Mouse (Mus musculus) c-Kit-positive CD71-negative TER-119-negative erythroid progenitor cells, embryonic 14.5 days (primary cell): ENCODE data around the gene Sost.
"Not testable (repeated sequence)": the region's sequence is repeated elsewhere in the genome, so short reads cannot be mapped to it uniquely, and the experiment has no call there.

ENCODE experiments used
- DNase-seq: peaks from one replicate; pipeline ENCODE4 v3.0.0-alpha.2; 2013; ENCODE audit warnings: low read depth

Sost gene

DNA sequence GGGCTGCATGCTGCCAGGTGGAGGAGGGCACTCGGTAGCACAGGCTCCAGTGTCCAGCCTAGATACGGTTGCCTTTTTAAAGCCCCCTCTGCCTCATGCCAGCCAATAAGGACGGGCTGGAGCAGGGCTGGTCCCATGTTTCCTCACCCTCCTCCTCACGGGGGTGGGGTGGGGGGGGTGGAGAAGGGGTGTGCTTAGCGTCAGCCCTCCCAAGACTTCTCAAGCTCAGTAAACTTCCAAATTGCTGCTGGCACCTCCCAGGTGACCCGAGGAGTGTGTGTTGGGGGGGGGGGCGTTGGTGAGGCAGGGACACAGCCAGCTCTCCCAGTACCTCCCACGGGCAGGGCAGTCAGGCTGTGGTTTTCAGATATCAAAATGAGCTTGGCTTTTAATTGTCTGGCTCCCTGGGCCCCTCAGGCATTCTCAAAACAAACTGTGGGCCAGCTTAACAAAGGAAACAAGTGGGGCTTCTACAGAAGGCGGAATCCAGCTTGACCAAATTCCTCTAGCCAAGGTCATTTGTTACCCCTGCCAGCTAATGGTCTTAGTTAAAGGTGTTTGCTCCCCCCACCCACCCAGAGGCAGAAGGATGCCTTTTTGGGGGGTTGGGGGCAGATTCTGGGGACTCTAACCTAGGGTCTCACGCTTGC lies at the start of gene Sost:
Sost (minus strand) TSS at position 51 of the 650 bp plus-strand sequence.
- no peak for DNase-seq

DNA sequence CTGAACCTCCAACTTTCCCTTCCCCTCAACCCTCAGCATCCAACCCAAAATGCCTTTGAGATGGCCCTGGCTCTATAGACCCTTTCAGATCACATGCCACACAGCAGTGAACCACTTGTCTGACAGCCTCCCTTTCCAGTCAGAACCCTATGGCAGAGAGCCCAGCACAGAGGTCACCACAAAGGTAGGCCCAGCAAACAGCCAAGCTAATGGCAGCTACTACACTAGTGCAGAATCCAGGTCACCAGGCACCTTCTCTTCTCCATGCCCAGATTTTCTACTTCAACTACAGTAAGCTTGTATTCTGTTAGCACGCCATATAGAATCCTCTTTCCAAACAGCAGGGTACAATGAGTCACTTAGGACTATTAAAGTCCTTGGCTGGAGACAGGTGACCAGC lies 49.3 kb upstream of the Sost start:
- no peak for DNase-seq

DNA sequence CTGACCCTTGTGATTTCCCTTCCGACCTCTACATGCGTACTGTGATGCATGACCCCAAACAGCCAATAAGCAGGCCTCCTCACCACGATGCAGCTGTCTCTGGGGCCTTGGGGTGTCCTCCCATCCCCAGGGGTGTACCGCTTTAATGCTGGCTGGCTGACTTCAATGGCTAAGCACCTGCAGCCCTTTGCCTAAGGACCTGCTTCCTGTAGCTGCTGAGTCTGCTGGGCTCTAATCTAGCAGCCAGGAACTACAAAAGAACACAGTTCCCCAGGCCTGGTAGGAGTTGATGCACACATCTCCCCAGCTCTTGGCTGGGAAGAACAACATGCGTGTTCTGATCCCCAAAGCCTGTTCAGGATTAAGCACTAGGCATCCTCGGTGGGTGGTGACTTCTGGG lies 48.7 kb upstream of the Sost start:
- DNase-seq, result no peak

DNA sequence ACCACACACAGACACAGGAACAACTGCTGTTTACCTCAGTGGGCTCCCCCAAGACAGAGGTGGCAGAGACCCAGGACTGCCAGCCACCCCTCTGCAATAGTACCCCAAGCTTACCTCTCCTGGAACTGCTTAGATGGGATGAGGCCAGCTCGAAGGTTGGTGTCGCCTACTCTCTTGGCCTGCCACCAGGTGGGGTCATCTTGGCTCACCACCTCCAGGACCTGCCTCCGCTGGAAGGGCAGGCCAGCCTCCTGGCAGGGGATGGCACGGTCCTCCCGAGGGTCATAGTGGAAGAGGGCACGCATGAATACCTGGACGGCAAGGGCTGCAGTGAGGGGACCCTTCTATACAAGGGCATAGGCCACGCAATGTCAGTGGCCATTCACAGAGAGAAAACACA lies 46.4 kb upstream of the Sost start:
- DNase-seq, result no peak

DNA sequence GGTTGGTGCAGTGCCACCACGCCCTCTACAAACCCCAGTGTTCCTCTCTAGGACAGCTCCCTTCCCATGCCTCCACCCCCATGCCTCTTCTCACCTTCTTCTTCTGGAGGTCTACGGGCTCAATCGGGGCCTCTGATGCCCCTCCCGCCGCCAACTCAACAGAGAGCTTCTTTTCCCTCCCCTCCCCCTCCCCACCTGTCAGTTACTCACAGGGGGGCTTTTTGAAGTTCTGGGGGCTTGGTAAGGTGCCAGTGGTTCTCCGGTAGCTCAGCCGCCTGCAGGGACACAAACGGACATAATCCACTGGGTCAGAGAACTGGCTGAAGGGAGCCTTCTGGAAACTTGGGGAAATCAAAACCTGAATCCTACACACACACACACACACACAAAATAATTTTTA lies 44.7 kb upstream of the Sost start:
- DNase-seq, result no peak

DNA sequence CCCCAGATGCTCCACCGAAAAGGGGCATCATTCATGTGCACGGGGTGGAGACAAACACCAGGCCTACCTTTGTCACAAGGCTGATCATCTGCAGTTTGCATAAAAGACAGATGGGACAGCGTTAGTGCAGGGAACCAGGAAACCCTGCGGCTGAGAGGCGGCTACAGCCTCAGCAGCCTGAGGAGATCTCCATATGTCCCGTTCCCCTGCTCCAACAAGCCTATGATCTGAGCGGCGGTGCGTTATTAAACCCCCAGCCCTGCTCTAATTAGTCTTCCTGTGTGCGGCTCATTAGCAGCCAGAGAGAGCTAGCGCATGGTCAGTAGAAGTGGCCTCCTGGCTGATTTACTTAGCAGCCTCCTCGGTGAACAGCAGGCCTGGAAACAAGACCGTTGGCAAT lies 43.3 kb upstream of the Sost start:
- DNase-seq, result no peak

DNA sequence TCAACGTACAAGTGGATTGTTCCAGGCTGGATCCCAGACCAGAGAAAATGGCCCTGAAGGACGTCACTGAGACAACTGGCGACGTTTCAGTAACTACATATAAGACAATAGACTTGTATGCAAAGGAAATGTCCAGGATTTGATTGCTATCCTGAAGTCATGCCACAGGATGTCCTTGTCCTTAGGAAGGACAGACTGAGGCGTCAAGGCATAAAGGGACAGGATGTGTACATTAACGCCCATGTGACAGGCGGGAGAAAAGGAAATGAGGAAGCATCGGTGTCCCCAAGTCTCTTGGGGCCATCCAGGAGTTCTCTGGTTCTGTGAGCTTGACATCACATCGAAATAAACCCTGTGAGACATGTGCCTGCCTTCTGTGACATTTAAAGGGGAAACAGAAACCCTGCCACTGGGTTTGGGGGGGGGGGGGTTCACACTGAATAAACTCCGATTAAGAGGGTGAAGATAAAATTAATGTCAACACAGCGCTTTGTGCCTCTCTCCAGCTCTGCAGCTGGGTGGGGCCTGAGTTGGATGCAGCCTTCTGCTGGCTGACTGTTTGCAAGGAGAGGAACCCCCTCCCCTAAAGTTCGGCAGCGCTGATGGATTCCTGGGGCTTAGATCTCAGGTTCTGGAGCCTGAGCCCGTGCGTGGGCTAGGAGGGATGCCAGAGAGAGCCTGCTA lies 42.3 kb upstream of the Sost start:
- DNase-seq, result no peak

DNA sequence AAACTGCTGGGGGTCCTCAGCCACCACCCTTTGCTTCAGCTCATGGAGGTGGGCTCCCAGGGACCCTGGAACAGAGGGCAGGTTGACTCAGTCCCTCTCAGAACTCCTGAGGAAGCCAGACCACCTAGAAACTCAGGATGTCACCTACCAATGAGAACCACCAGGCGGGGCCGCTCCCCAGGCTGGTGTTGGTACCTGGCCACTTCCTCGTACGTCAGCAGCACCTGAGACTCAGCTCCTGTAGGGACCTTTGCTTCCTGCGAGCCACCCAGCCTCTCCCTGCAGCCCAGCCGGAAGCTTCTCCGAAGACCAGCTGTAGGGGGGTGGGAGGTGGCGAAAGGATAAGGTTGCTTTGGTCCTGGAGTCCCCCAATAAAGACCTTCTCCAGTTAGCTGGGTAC lies 41.6 kb upstream of the Sost start:
- DNase-seq, result no peak

DNA sequence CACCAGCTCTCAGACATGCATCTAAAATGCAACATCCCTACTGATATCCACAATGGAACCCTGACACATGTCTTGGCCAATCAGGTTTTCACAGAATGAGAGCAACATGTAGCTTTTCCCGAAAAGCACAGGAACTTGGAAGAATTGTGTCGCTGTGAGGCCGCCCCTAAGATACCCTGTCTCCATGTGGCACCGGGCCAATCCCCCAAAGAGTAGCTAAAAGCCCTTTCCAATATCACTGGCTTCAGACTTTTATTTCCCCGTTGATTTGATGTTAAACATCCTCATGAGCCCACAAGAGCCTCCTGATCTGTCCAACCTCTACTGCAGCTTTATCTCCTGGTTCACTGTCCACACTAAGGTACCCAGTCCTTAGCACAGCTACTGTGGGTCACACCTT lies 39.9 kb upstream of the Sost start:
- no peak for DNase-seq

DNA sequence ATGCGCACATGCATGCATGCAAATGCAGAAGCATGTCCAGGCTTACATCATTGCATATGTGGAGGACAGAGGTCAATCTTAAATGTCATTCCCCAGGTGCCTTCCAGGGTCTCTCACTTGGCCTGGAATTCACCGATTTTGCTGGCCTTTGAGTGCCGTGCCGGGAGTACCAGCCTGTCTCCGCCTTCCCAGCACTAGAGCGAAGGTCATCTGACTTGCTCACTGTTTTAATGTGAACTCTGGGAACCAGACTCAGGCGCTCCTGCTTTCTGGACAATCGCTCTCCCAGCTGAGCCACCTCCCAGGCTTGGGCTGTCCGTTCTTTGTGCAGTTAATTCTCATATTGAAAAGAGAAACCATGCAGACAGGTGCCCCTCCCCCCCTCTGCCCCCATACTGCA lies 39.5 kb upstream of the Sost start:
- DNase-seq, result no peak

DNA sequence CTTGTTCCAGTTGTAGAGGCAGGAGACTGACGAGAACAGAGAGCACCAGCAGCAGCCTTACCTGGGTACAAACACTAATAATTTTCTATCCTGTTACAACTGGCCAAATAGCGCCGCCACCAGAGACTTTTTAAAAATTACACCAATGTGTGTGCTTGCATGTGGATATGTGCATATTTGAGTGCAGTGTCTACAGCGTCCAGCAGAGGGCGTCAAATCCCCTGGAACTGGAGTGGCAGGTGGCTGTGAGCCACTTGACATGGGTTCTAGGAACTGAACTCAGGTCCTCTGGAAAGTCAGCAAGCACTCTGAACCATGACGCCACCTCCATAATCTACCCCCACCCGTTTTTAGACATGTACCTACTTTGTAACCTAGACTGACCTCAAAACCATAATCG lies 37.4 kb upstream of the Sost start:
- DNase-seq, result no peak

DNA sequence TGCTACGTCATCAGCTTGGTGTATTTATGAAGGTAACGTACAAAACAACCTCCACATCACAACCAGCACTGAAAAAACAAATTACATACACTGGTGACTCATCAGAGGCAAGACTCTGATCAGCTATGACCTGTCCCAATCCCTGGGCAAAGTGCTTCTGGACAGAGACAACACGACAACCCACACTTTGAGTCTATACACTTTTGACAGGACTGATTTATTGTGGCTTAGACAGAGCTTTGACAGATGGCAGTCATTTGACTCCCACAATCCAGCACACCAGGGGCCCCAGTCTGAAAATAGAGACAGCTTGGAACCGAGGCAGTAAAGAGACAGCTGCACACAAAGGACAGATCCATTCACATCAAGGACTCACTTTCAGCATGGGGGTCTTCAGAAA lies 32.7 kb upstream of the Sost start:
- DNase-seq, result no peak

DNA sequence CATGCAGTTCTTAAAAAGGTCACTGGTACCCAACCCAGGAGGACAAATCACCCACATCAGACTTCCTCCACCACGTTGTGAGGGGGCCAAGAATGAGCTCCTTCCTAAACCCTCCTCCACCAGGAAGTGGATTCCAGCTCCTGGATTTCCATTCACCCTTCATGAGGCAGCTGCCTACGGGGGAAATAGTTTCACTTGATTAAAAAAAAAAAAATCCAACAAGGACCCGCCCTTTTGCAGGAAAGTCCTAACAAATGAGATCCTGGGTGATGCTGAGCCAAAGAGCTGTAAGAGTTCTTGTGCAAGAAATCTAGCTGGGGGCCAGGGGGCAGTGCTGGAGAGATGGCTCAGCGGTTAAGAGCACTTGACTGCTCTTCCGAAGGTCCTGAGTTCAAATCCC lies 31.4 kb upstream of the Sost start:
- DNase-seq, result no peak

DNA sequence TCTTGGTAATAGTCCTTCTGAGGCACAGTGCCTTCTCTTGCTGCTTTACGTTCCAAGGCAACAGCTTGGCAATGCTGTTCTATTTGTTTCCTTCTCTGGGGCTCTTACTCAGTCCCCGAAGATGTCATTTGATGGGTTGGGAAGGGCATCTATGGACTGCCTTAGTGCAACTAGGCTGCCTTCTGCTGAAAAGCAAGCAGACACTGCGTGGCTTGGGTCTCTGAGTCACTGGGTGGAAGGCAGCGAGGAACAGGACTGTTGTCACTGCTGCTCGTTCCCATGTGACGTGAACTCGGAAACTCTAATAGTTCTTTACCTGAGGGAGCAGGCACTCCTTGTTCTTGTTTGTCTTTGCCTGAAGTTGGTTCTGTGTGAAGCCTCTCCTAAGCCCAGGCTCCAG lies 29.1 kb upstream of the Sost start:
- DNase-seq, result no peak

DNA sequence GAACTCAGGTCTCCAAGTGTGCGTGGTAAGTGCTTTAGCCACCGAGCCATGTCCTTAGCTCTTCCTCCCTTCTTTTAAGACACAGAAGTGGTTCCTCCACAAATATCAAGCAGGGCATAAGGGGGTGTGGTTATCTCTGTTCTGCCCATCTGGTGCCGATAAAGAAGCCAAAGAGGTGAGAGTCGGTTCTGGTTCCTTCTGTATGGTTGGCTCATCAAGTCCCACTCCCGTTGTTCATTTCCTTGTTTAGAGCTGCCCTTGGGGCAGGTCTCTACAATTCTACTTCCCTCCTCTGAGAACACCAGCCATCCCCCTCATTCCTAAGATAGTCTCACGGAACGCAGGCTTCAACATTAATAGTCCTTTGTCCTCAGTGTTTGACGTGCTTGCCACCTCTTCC lies 27.3 kb upstream of the Sost start:
- DNase-seq, result no peak

DNA sequence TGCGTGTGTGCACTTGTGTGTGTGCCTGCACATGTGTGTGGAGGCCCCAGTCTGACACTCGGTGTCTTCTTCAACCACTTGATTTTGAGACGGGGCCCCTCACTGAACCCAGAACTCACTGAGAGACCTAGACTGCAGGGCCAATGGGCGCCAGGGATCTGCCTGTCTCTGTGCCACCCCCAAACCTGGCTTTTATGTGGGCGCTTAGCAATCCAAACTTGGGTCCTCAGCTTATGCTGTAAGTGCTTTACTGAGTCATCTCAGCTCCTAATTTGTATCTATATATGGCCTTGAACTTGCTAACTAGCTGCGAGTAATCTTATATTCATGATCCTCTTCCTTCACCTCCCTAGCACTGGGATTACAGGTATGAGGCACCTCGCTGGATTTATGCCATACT lies 25.6 kb upstream of the Sost start:
- no peak for DNase-seq

DNA sequence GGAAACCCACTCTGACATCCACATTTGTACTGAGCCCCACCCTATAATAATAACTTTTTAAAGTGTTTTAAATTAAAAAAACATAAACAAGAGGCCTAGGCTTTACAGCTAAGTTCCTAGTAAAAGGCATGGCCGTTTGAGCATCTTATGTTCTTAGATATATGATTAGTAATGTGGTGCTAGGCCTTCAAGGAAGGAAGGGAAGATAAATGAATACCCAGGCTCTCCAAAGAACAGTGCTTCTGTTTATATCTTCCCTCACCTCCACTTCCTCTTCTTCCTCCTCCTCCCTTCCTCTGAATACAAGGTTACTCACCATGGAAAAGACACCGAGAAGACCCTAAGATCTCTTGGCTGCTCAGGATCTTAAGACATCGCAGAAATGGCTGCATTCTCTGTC lies 25.0 kb upstream of the Sost start:
- no peak for DNase-seq

DNA sequence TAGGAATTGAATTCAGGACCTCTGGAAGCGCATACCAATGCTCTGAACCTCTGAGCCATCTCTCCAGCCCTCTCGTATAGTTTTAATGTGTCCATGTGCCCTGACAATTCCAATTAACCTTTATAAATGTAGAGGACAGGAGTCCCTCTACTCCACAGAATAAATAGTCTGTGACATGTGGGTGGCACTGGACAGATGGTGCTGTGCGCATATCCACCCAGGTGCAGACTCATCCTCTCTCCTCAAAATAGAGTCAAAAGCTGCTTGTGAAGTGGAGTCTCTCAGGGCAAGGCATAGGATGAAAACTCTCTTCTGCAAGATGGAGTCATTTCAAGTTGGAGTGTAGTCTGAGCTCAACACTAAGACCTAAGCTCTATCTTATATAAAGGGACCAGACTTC lies 23.4 kb upstream of the Sost start:
- no peak for DNase-seq

DNA sequence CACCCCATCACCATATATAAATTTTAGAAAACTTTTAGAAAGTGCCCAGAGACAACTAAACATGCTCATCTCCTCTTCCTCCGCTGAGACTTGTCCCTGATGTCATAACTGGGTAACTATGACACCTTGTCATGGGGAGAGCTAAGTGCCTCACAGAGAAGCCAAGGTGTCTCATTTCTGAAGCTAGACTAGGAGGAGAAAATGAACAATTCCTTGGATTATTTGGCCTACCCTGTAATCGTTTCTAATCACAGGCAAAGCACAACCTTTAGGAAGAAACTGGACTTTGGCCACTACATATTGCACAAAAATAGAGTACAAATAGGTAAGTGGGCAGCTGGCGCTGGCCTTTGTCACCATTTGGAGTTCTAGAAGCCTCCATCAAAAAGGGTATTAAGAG lies 20.1 kb upstream of the Sost start, which contains the start of gene Dusp3:
Dusp3 (minus strand) TSS at position 101 of the 400 bp plus-strand sequence.
- DNase-seq, result no peak

DNA sequence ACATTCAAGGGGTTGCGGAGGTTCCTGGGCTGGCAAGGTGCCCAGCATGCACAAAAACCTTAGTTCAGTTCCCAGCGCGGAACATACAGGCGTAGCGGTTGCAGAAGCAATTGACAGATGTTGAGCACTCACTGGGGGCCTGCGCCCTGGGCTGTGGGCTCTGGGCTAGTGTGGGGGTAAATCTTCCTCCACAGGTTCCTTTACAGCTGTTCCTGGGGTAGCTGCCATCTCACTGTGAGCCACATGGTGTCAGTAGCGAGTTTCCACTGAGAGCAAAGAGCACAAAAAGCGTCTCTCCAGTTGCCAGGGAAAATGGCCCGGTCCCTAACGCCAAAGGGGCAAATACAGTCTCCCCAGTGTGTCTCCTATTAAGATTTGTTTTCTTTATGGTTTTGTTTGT lies 19.2 kb upstream of the Sost start:
- DNase-seq, result peak; percentile 80

DNA sequence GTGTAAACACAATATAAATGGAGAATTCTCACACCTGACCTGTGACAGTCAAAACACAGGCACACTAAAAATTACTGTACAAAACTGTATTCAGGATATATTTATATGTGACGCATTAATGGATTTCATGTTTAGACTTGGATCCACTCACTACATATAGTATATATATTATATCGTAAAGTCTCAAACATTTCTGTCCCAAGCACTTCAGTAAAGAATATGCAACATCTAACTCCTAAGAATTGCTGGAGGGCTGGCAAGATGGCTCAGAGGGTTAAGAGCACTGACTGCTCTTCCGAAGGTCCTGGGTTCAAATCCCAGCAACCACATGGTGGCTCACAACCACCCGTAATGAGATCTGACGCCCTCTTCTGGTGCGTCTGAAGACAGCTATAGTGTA lies 18.6 kb upstream of the Sost start:
- DNase-seq, result not testable (repeated sequence)

DNA sequence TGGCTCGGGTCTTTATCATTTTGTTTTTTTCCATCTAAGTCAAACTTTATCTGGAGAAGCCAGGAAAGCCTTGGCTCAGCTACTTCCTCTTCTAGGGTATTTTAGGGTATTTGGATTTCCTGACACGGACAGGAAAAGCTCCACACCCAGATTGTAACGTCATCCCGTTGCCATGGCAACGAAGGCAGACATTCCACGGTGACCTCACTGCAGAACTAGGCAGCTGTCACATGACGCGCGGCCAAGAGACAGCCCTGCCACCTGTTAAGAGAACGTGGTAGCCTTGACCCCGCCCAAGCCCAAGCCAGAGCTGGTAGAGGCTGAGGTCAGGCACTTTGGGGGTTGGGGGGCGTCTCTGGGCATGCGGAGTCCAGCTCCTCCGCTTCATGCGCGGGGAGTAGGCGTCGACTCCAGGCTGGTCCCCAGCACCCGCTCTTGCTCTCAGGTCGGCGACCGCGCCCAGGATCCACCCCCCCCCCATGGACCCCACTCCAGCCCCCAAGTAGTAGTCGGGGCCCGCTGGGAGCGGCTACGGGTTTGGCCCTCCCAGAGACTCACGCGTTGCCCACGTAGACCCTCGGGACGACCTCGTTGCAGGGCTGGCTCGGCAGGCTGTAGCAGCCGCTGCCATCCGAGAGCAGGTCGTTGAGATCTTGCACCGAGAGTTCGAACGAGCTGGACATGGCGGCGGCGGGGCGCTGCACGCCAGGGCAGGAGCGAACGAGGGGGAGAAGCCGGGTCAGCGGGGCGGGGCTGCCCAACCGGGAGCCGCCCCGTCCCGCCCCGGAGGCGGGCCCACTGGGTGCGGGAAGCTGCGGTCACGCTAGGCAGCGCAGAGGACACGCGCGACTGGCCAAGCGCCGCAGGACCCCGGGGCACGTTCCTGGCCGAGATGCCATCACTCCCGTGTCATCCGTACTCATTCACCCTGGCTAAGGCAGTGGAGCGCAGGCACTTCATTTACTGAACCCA lies 17.5 kb upstream of the Sost start, which contains the start of gene Cfap97d1:
Cfap97d1 (plus strand) TSS at position 226 of the 972 bp plus-strand sequence.
- DNase-seq, result peak; percentile 98

DNA sequence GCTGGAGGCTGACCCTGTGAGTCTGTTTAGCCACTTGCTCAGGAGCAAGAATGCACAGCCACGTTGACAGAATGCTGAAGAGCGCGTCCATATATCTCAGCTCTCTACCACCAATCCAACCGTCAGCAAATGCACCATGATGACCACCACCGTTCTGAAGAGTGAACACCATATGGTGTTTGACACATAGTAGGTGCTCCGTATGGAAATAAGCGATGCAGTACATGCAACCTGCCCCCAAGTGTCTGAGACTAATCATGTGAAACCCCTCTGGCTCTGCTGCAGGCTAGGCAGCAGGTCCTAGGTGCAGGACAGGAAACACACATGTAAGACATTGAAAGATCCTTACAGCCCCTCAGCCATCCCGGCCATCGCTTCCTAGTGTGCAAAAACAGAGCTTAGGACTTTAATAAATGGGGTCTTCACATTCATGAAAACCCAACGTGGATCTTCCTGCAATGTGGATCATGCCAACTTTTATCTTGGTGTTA lies 16.7 kb upstream of the Sost start:
- no peak for DNase-seq
